Mouse (Mus musculus): Measurements from ENCODE around the gene Catsperz. TPM values are rescaled to one million over a fixed set of nuclear protein-coding genes. Genes with fewer than 3 reads are reported as not detected.

Catsperz gene
- polyA plus RNA-seq, 1 experiment = 0.28 TPM

DNA sequence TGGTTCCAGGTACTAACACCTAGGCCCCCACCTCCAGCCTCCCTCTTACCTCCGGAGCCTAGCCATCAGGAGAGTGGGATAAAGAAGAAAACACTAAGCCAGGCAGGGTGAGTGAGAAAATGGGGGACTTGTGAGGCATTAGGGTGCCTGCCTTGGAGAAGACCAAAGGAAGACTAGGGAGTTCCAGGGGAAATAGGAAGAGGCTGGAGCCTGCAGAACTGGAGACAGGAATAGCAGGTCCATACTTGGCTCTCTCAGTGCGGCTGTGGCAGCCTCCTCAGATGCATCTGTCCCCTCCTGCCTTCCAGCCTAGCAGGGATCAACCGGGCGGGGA lies 7.9 kb upstream of the Catsperz start:
- TF ChIP-seq SRF (IDR thresholded peaks at IDR 0.05; ENCODE audit: control insufficient read depth, insufficient read length, low read depth) (no peak), MYOD1 (IDR thresholded peaks at IDR 0.05; ENCODE audit: control insufficient read depth in 1 of 3, insufficient read length in 2 of 3, low read depth in 2 of 3) (no peak)
- H3K36me3 ChIP-seq (ENCODE audit: control insufficient read depth, insufficient read depth) = no peaks in the 10 kb centered on the region
- H3K4me3 ChIP-seq = no peak overlapping the region
- H3ac ChIP-seq (ENCODE audit: control insufficient read depth, insufficient read length) = no peak overlapping the region
- peak overlapping the region; percentile 65 for H3K4me2 ChIP-seq (ENCODE audit: low read depth)
- H3K27me3 ChIP-seq (ENCODE audit: control insufficient read depth, insufficient read depth, insufficient read length) = peaks cover 12% of the 10 kb centered on the region
- H3K79me2 ChIP-seq (ENCODE audit: control insufficient read depth, insufficient read depth) = no peaks in the 10 kb centered on the region

DNA sequence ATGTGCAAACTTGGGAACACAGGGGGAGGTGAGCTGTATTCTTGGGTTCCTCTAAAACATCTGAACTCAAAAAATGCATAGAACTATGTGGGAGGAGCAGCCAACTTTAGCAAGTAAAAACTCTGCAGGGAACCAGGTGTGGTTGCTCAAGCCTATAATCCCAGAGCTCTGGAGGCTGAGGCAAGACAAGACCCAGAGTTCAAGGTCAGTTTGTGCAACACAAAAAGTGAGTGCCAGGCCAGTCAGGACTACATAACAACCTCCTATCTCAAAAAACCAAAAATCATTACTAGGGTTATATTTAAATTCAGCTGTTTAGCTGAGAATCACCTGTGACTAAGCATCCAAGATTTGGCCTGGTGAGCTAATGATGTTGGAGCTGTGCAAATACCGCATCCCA lies 6.8 kb upstream of the Catsperz start:
- Histone ChIP-seq H3K79me2 (ENCODE audit: control insufficient read depth, insufficient read depth) (no peaks in the 10 kb centered on the region), H3K4me2 (ENCODE audit: low read depth) (no peak overlapping the region), H3K36me3 (ENCODE audit: control insufficient read depth, insufficient read depth) (no peaks in the 10 kb centered on the region), H3ac (ENCODE audit: control insufficient read depth, insufficient read length) (no peak overlapping the region), H3K4me3 (no peak overlapping the region), H3K27me3 (ENCODE audit: control insufficient read depth, insufficient read depth, insufficient read length) (peaks cover 12% of the 10 kb centered on the region)
- TF ChIP-seq USF1 (IDR thresholded peaks at IDR 0.05; ENCODE audit: low read depth) (no peak), MYOG (IDR thresholded peaks at IDR 0.05; ENCODE audit: control insufficient read depth in 1 of 3, insufficient read depth in 1 of 3, insufficient read length in 2 of 3, low read depth in 2 of 3) (no peak), TCF12 (IDR thresholded peaks at IDR 0.05; ENCODE audit: insufficient read depth, poor library complexity, severe bottlenecking) (no peak), MAX (IDR thresholded peaks at IDR 0.05; ENCODE audit: low read depth) (no peak)

DNA sequence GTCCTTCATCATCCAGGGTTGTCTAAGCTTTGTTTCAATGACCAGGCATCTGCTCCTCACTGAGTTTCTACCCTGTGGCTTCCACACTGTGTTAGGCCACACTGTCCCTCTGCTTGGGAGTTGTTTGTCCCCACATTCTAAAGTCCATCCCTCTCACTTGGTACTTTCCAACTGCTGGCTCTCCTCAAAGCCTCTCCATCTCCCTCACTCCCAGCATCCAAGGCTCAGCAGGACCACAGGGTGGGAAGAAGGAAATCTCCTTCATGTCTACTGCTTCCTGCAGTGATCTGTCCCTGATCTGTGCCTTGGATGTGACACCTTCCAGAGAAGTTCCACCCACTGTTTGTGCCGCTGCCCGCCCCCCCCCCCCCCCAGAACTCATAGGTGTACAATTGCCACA lies 5.8 kb upstream of the Catsperz start:
- H3K27me3 ChIP-seq (ENCODE audit: control insufficient read depth, insufficient read depth, insufficient read length) = peaks cover 12% of the 10 kb centered on the region
- H3K36me3 ChIP-seq (ENCODE audit: control insufficient read depth, insufficient read depth) = no peaks in the 10 kb centered on the region
- H3K4me3 ChIP-seq = no peak overlapping the region
- H3K4me2 ChIP-seq (ENCODE audit: low read depth) = no peak overlapping the region
- TF ChIP-seq MAX (IDR thresholded peaks at IDR 0.05; ENCODE audit: low read depth) (no peak), SRF (IDR thresholded peaks at IDR 0.05; ENCODE audit: control insufficient read depth, insufficient read length, low read depth) (no peak), MYOG (IDR thresholded peaks at IDR 0.05; ENCODE audit: control insufficient read depth in 1 of 3, insufficient read depth in 1 of 3, insufficient read length in 2 of 3, low read depth in 2 of 3) (no peak), TCF12 (IDR thresholded peaks at IDR 0.05; ENCODE audit: insufficient read depth, poor library complexity, severe bottlenecking) (no peak), CEBPB (IDR thresholded peaks at IDR 0.05; ENCODE audit: insufficient read depth, poor library complexity, severe bottlenecking) (no peak), POLR2AphosphoS2 (IDR thresholded peaks at IDR 0.05; ENCODE audit: insufficient read length, low read depth) (no peak)
- no peak overlapping the region for H3ac ChIP-seq (ENCODE audit: control insufficient read depth, insufficient read length)
- H3K79me2 ChIP-seq (ENCODE audit: control insufficient read depth, insufficient read depth) = no peaks in the 10 kb centered on the region

DNA sequence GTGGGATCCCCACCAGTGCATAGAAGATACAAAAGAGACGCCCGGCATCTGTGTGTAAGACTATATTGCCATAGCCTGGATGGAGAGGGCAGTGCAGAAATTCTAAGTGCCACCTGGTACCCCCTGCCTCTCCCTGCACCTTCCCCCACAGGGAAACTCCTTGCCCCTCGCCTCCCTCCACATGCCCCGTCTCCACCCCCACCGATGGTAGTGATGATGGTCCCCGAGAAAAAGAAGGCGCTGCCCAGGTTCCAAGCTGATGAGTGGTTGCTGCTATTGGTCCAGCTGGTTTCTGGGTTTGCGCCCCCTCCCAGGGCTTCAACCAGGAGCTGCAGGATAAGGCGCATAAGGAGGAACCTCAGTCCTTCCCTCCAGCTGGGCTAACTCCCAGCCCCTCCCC lies 2.9 kb upstream of the Catsperz start:
- no peak overlapping the region for H3K4me2 ChIP-seq (ENCODE audit: low read depth)
- no peaks in the 10 kb centered on the region for H3K27me3 ChIP-seq (ENCODE audit: control insufficient read depth, insufficient read depth, insufficient read length)
- no peak overlapping the region for H3K4me3 ChIP-seq
- TF ChIP-seq MYOG (IDR thresholded peaks at IDR 0.05; ENCODE audit: control insufficient read depth in 1 of 3, insufficient read depth in 1 of 3, insufficient read length in 2 of 3, low read depth in 2 of 3) (no peak), MYOD1 (IDR thresholded peaks at IDR 0.05; ENCODE audit: control insufficient read depth in 1 of 3, insufficient read length in 2 of 3, low read depth in 2 of 3) (no peak), POLR2AphosphoS2 (IDR thresholded peaks at IDR 0.05; ENCODE audit: insufficient read length, low read depth) (no peak), USF1 (IDR thresholded peaks at IDR 0.05; ENCODE audit: low read depth) (no peak), TCF12 (IDR thresholded peaks at IDR 0.05; ENCODE audit: insufficient read depth, poor library complexity, severe bottlenecking) (no peak), TCF3 (IDR thresholded peaks at IDR 0.05; ENCODE audit: insufficient read length, low read depth) (no peak), E2F4 (IDR thresholded peaks at IDR 0.05; ENCODE audit: insufficient read depth) (no peak), SRF (IDR thresholded peaks at IDR 0.05; ENCODE audit: control insufficient read depth, insufficient read length, low read depth) (no peak), POLR2A (IDR thresholded peaks at IDR 0.05; ENCODE audit: insufficient read length, low read depth) (no peak), CEBPB (IDR thresholded peaks at IDR 0.05; ENCODE audit: insufficient read depth, poor library complexity, severe bottlenecking) (no peak), MAX (IDR thresholded peaks at IDR 0.05; ENCODE audit: low read depth) (no peak), REST (IDR thresholded peaks at IDR 0.05; ENCODE audit: insufficient read depth, insufficient read length) (no peak)
- H3K36me3 ChIP-seq (ENCODE audit: control insufficient read depth, insufficient read depth) = no peaks in the 10 kb centered on the region
- H3K79me2 ChIP-seq (ENCODE audit: control insufficient read depth, insufficient read depth) = no peaks in the 10 kb centered on the region
- H3ac ChIP-seq (ENCODE audit: control insufficient read depth, insufficient read length) = no peak overlapping the region

DNA sequence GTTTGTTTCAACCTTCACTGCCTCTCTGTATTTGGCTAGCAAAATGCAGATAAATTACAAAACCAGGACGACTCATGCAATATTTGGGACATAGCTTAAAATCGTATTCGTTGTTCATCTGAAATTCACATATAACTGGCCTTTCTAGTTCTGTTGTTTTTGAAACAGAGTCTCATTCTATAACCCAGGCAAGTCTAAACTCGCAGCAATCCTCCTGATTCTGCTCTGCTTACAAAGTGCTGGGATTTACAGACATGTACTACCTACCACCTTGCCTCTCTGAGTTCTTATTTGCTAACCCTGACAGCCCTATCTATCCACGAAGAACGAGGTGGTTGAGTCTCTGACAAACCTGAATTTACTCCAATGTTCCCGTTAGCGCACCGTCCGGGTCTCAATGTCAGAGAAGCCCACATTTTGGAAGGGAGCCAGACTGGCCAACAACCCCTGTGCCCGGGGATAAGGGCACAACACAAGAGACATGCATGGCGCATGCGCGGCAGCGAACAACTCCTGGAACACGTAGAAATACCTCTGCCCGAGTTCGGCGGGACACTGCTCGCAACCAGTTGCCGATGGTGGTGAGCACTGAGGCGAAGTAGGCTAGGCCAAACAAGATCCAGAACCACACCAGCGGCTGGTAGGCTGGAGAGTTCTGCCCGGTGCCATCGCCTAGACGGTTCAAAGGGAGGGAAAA lies 1.5 kb upstream of the Catsperz start:
- Histone ChIP-seq H3K4me2 (ENCODE audit: low read depth) (no peak overlapping the region), H3K4me3 (no peak overlapping the region), H3K79me2 (ENCODE audit: control insufficient read depth, insufficient read depth) (no peaks in the 10 kb centered on the region), H3K36me3 (ENCODE audit: control insufficient read depth, insufficient read depth) (no peaks in the 10 kb centered on the region), H3ac (ENCODE audit: control insufficient read depth, insufficient read length) (no peak overlapping the region), H3K27me3 (ENCODE audit: control insufficient read depth, insufficient read depth, insufficient read length) (no peaks in the 10 kb centered on the region)
- TF ChIP-seq CEBPB (IDR thresholded peaks at IDR 0.05; ENCODE audit: insufficient read depth, poor library complexity, severe bottlenecking) (no peak), USF1 (IDR thresholded peaks at IDR 0.05; ENCODE audit: low read depth) (no peak), TCF12 (IDR thresholded peaks at IDR 0.05; ENCODE audit: insufficient read depth, poor library complexity, severe bottlenecking) (no peak), E2F4 (IDR thresholded peaks at IDR 0.05; ENCODE audit: insufficient read depth) (no peak), REST (IDR thresholded peaks at IDR 0.05; ENCODE audit: insufficient read depth, insufficient read length) (no peak), POLR2A (IDR thresholded peaks at IDR 0.05; ENCODE audit: insufficient read length, low read depth) (no peak), MYOG (IDR thresholded peaks at IDR 0.05; ENCODE audit: control insufficient read depth in 1 of 3, insufficient read depth in 1 of 3, insufficient read length in 2 of 3, low read depth in 2 of 3) (no peak), MYOD1 (IDR thresholded peaks at IDR 0.05; ENCODE audit: control insufficient read depth in 1 of 3, insufficient read length in 2 of 3, low read depth in 2 of 3) (no peak), SRF (IDR thresholded peaks at IDR 0.05; ENCODE audit: control insufficient read depth, insufficient read length, low read depth) (no peak), TCF3 (IDR thresholded peaks at IDR 0.05; ENCODE audit: insufficient read length, low read depth) (no peak)
